Mouse (Mus musculus): Measurements from ENCODE around the gene Tmem63b. TPM values are rescaled to one million over a fixed set of nuclear protein-coding genes. Genes with fewer than 3 reads are reported as not detected.

The Tmem63b gene
- 22.6 and 24.7 TPM in 2 replicates for polyA plus RNA-seq (2015; fragmentation: Nextera tagmentation; extraction: Ambion mirVana)

- H3K9ac ChIP-seq (ENCODE audit: low read depth, low read length) = peak within 1 kb of the TSS; percentile 79
- 2% methylated on average over 12 of the region's 12 CpGs for WGBS
- no peak; the same call in 1 of the 2 replicates for ATAC-seq
- H3K4me1 ChIP-seq (replicated peaks; ENCODE audit: control insufficient read depth, insufficient read depth, low read length) = 0 out of 2 replicates have a peak, but pooled peaks cover 7% of the 10 kb centered on the region
- no peak for TF ChIP-seq CTCF (IDR thresholded peaks at IDR 0.05; ENCODE audit: low read depth)
- H3K4me2 ChIP-seq (replicated peaks; ENCODE audit: low read depth) = peak within 1 kb of the TSS; percentile 98
- H3K9me3 ChIP-seq (ENCODE audit: control insufficient read depth) = no peaks in the 10 kb centered on the region
- H3K27me3 ChIP-seq (replicated peaks; ENCODE audit: control insufficient read depth, insufficient read depth, low read length) = no peaks in the 10 kb centered on the region
- H3K4me3 ChIP-seq (ENCODE audit: low read depth, low read length) = peak within 1 kb of the TSS; percentile 85
- H3K27ac ChIP-seq (ENCODE audit: low read depth, low read length) = peak within 1 kb of the TSS; percentile 55
- no peaks in the 10 kb centered on the region for H3K36me3 ChIP-seq (ENCODE audit: control insufficient read depth, insufficient read depth)
Measured at GRCm38 (mm10) chr17:45686716-45687115, at the start of gene Tmem63b. Tmem63b (minus strand) TSS chr17:45686905.

GRCm38 (mm10) chr17:45735382-45736310 lies 48.9 kb upstream of the Tmem63b start:
- H3K4me2 ChIP-seq (replicated peaks; ENCODE audit: low read depth) = peak overlapping the region; percentile 91
- peak; percentile 94 for TF ChIP-seq CTCF (IDR thresholded peaks at IDR 0.05; ENCODE audit: low read depth)
- no peaks in the 10 kb centered on the region for H3K9me3 ChIP-seq (ENCODE audit: control insufficient read depth)
- peaks cover 5% of the 10 kb centered on the region; the same call in 1 of the 2 replicates for H3K4me1 ChIP-seq (replicated peaks; ENCODE audit: control insufficient read depth, insufficient read depth, low read length)
- ATAC-seq = 0 out of 2 replicates have a peak, but pooled peaks have one; percentile 28
- H3K36me3 ChIP-seq (ENCODE audit: control insufficient read depth, insufficient read depth) = no peaks in the 10 kb centered on the region
- H3K27me3 ChIP-seq (replicated peaks; ENCODE audit: control insufficient read depth, insufficient read depth, low read length) = no peaks in the 10 kb centered on the region
- H3K27ac ChIP-seq (ENCODE audit: low read depth, low read length) = peak overlapping the region; percentile 46; the same call in 1 of the 2 replicates
- H3K4me3 ChIP-seq (ENCODE audit: low read depth, low read length) = peak overlapping the region; percentile 54
- H3K9ac ChIP-seq (ENCODE audit: low read depth, low read length) = no peak overlapping the region
- WGBS = 10% methylated on average over 10 of the region's 10 CpGs

- Histone ChIP-seq H3K27ac (ENCODE audit: low read depth, low read length) (peak overlapping the region; percentile 22; the same call in 1 of the 2 replicates), H3K4me2 (replicated peaks; ENCODE audit: low read depth) (no peak overlapping the region), H3K4me3 (ENCODE audit: low read depth, low read length) (no peak overlapping the region), H3K9me3 (ENCODE audit: control insufficient read depth) (no peaks in the 10 kb centered on the region), H3K9ac (ENCODE audit: low read depth, low read length) (no peak overlapping the region), H3K4me1 (replicated peaks; ENCODE audit: control insufficient read depth, insufficient read depth, low read length) (peaks cover 5% of the 10 kb centered on the region; the same call in 1 of the 2 replicates), H3K27me3 (replicated peaks; ENCODE audit: control insufficient read depth, insufficient read depth, low read length) (no peaks in the 10 kb centered on the region), H3K36me3 (ENCODE audit: control insufficient read depth, insufficient read depth) (no peaks in the 10 kb centered on the region)
- ATAC-seq = no peak
- TF ChIP-seq CTCF (IDR thresholded peaks at IDR 0.05; ENCODE audit: low read depth) = no peak
- WGBS = 62% methylated on average over 4 of the region's 4 CpGs
Measured at GRCm38 (mm10) chr17:45734881-45735280, 48.2 kb upstream of the Tmem63b start.

- 49% methylated on average over 3 of the region's 3 CpGs for WGBS
- Histone ChIP-seq H3K27ac (ENCODE audit: low read depth, low read length) (no peak overlapping the region), H3K4me1 (replicated peaks; ENCODE audit: control insufficient read depth, insufficient read depth, low read length) (peaks cover 5% of the 10 kb centered on the region; the same call in 1 of the 2 replicates), H3K4me2 (replicated peaks; ENCODE audit: low read depth) (peak overlapping the region; percentile 70), H3K4me3 (ENCODE audit: low read depth, low read length) (peak overlapping the region; percentile 33; the same call in 1 of the 2 replicates), H3K9ac (ENCODE audit: low read depth, low read length) (no peak overlapping the region), H3K9me3 (ENCODE audit: control insufficient read depth) (no peaks in the 10 kb centered on the region), H3K27me3 (replicated peaks; ENCODE audit: control insufficient read depth, insufficient read depth, low read length) (no peaks in the 10 kb centered on the region), H3K36me3 (ENCODE audit: control insufficient read depth, insufficient read depth) (no peaks in the 10 kb centered on the region)
- ATAC-seq = no peak
- no peak; the same call in 1 of the 2 replicates for TF ChIP-seq CTCF (IDR thresholded peaks at IDR 0.05; ENCODE audit: low read depth)
Measured at GRCm38 (mm10) chr17:45734333-45734732, 47.6 kb upstream of the Tmem63b start.

GRCm38 (mm10) chr17:45733735-45734301 lies 47.1 kb upstream of the Tmem63b start, which contains the start of gene 1600014C23Rik:
1600014C23Rik (minus strand) TSS chr17:45733844.
- H3K4me3 ChIP-seq (ENCODE audit: low read depth, low read length) = peak within 1 kb of the TSS; percentile 33
- peak within 1 kb of the TSS; percentile 70 for H3K4me2 ChIP-seq (replicated peaks; ENCODE audit: low read depth)

More at GRCm38 (mm10) chr17:45733735-45734301, 47.1 kb upstream of the Tmem63b start, which contains the start of gene 1600014C23Rik:
- Histone ChIP-seq H3K4me1 (replicated peaks; ENCODE audit: control insufficient read depth, insufficient read depth, low read length) (peaks cover 5% of the 10 kb centered on the region; the same call in 1 of the 2 replicates), H3K27me3 (replicated peaks; ENCODE audit: control insufficient read depth, insufficient read depth, low read length) (no peaks in the 10 kb centered on the region), H3K36me3 (ENCODE audit: control insufficient read depth, insufficient read depth) (no peaks in the 10 kb centered on the region), H3K27ac (ENCODE audit: low read depth, low read length) (no peak within 1 kb of the TSS), H3K9me3 (ENCODE audit: control insufficient read depth) (no peaks in the 10 kb centered on the region), H3K9ac (ENCODE audit: low read depth, low read length) (peak within 1 kb of the TSS; percentile 38)
- WGBS = 2% methylated on average over 41 of the region's 41 CpGs
- TF ChIP-seq CTCF (IDR thresholded peaks at IDR 0.05; ENCODE audit: low read depth) = no peak
- ATAC-seq = no peak

Measured in intestine, postnatal 0 days (tissue).